Comparison of ENCODE assay signal across 7 mouse cellular contexts in the genomic region with DNA sequence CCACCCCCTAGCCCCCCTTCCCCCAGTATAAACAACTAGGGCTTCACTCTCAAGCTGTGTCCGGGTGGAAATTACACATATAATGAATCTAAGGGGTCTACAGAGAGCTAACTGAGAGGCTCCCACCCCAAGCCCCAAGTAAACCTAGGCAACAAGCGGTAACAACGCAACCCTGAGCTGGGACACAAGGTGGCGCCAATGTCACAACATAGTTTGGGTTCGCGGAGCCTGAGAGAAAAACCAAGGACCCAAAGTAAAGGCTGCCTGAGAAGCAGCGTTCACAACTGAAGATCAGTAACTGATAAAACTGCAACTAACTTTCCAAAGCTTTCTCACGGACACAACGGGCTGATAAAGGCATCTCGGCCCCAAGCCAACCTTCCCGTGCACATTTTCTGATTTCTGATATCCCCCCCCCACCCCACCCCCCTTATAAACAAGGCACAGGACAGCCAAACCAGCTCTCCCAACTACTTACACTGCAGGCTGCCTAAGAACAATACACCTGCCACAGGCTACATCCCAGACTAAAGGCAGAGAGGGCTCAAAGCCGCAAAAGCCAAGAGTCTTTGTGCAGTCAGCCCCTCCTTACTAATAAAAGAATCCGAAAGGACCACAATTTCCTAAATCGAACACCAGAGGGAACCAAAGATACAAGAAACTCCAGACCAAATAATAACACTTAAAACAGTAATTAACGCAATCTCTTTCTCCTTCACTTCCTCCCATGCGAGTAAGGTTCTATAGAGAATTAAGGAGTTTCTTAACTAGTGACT. TPM values are rescaled to one million over a fixed set of nuclear protein-coding genes. Genes with fewer than 3 reads are reported as not detected.
A peak's percentile ranks its signal among the peaks of the same experiment; 100 is the strongest.
DNase-seq lines count a peak whose midpoint lies in the region; ATAC-seq and TF ChIP-seq lines count a peak whose summit lies in the region.

No protein-coding gene starts in this region.

- H3K27me3 ChIP-seq in limb, embryonic 12.5 days: no peaks in the 10 kb centered on the region
- H3K27me3 ChIP-seq in midbrain, embryonic 14.5 days (ENCODE audit: control insufficient read depth, insufficient read depth, low read length): no peaks in the 10 kb centered on the region
- H3K27me3 ChIP-seq in spleen, adult 2 months (ENCODE audit: control insufficient read depth, insufficient read depth, low read length): no peaks in the 10 kb centered on the region

- no peak overlapping the region for H3K27ac ChIP-seq in limb, embryonic 12.5 days
- H3K27ac ChIP-seq in midbrain, embryonic 14.5 days (replicated peaks; ENCODE audit: low read depth, low read length): 0 out of 2 replicates have a peak overlapping the region, but pooled peaks have one; percentile 42
- no peak overlapping the region for H3K27ac ChIP-seq in spleen, adult 2 months (ENCODE audit: insufficient read depth, low read length)

- no peak for TF ChIP-seq POLR2A in spleen, adult 2 months (IDR thresholded peaks at IDR 0.05; ENCODE audit: low read depth, low read length)

- DNase-seq in adrenal gland, adult 8-10 months: peak; percentile 38
- peak; percentile 92 for DNase-seq in embryo, embryonic 11 days
- peak; percentile 57 to 79 for DNase-seq in heart, adult 18-20 months
- DNase-seq in kidney, adult 18-20 months: peak; percentile 81
- peak; percentile 95 for DNase-seq in midbrain, embryonic 14.5 days
- peak; percentile 35 to 65 for DNase-seq in spleen, adult 2 months (ENCODE audit: low read depth in 1 of 2, low spot score in 2 of 2)

- 2% methylated on average over 16 of the region's 16 CpGs for whole genome bisulfite sequencing in limb, embryonic 12.5 days
- WGBS in midbrain, embryonic 14.5 days: 1% methylated on average over 16 of the region's 16 CpGs
- 3% methylated on average over 16 of the region's 16 CpGs for WGBS in spleen, adult 2 months

- H3K4me2 ChIP-seq in limb, embryonic 12.5 days: peak overlapping the region; percentile 67
- H3K4me2 ChIP-seq in midbrain, embryonic 14.5 days (ENCODE audit: low read length): peak overlapping the region; percentile 69

- peak overlapping the region; percentile 51; the same call in 1 of the 2 replicates for H3K9ac ChIP-seq in limb, embryonic 12.5 days (replicated peaks)
- H3K9ac ChIP-seq in midbrain, embryonic 14.5 days (replicated peaks; ENCODE audit: low read length): peak overlapping the region; percentile 54; the same call in 1 of the 2 replicates

- H3K36me3 ChIP-seq in limb, embryonic 12.5 days: no peaks in the 10 kb centered on the region
- H3K36me3 ChIP-seq in midbrain, embryonic 14.5 days (ENCODE audit: control insufficient read depth, insufficient read depth, low read length): no peaks in the 10 kb centered on the region
- H3K36me3 ChIP-seq in spleen, adult 2 months (ENCODE audit: control insufficient read depth, insufficient read depth, low read length): no peaks in the 10 kb centered on the region

- H3K4me3 ChIP-seq in limb, embryonic 12.5 days (replicated peaks): peak overlapping the region; percentile 44
- H3K4me3 ChIP-seq in midbrain, embryonic 14.5 days (replicated peaks; ENCODE audit: low read depth, low read length): peak overlapping the region; percentile 38
- H3K4me3 ChIP-seq in spleen, adult 2 months (ENCODE audit: extremely low read depth, insufficient read depth, insufficient read length): peak overlapping the region; percentile 33; the same call in 1 of the 2 replicates

- H3K9me3 ChIP-seq in limb, embryonic 12.5 days: no peaks in the 10 kb centered on the region
- H3K9me3 ChIP-seq in midbrain, embryonic 14.5 days (ENCODE audit: control insufficient read depth, low read length): no peaks in the 10 kb centered on the region

- peak; percentile 81 for ATAC-seq in limb, embryonic 12.5 days (ENCODE audit: insufficient number of reproducible peaks, insufficient read depth, low FRiP score, low TSS enrichment, low read depth)
- ATAC-seq in midbrain, embryonic 14.5 days (ENCODE audit: low FRiP score, low TSS enrichment): peak; percentile 92

- TF ChIP-seq CTCF in spleen, adult 2 months (IDR thresholded peaks at IDR 0.05; ENCODE audit: extremely low read depth, insufficient read depth, insufficient read length, insufficient replicate concordance): peak; percentile 62; the same call in 1 of the 2 replicates

- H3K4me1 ChIP-seq in limb, embryonic 12.5 days (replicated peaks): 0 out of 2 replicates have a peak, but pooled peaks cover 3% of the 10 kb centered on the region
- peaks cover 2% of the 10 kb centered on the region; the same call in 1 of the 2 replicates for H3K4me1 ChIP-seq in midbrain, embryonic 14.5 days (ENCODE audit: control insufficient read depth, insufficient read depth, low read length)
- H3K4me1 ChIP-seq in spleen, adult 2 months (ENCODE audit: control insufficient read depth, insufficient read depth, insufficient read length): no peaks in the 10 kb centered on the region; the same call in 1 of the 2 replicates

RNA-seq across cellular contexts. Expression of a gene that starts 36.8 kb away (rescaled TPM):
- total RNA-seq in adrenal gland, adult 8-10 months (2022): not detected
- total RNA-seq in heart, adult 18-20 months (2021): not detected
- polyA plus RNA-seq in limb, embryonic 12.5 days (2016; fragmentation: Nextera tagmentation; extraction: Ambion mirVana): 0.59 and 0.92 TPM in 2 replicates
- polyA plus RNA-seq in midbrain, embryonic 14.5 days (2014; fragmentation: Nextera tagmentation; extraction: Ambion mirVana): 1.5 and 2.6 TPM in 2 replicates
- not detected in 2 replicates for polyA plus RNA-seq in spleen, adult 2 months (2012; rRNA removed)

Comparison
In these comparisons a context has a peak if more than half of its experiments do, and no peak if none do; other contexts are left out.
1. DNase-seq: peak in every context shown above with its lines; median percentile 95 in midbrain, embryonic 14.5 days; 92 in embryo, embryonic 11 days; 81 in kidney, adult 18-20 months; 68 in heart, adult 18-20 months; 50 in spleen, adult 2 months; 38 in adrenal gland, adult 8-10 months.